Mouse (Mus musculus) stomach, embryonic 16.5 days (tissue): ENCODE measurements around the gene Dbi. TPM values are rescaled to one million over a fixed set of nuclear protein-coding genes. Genes with fewer than 3 reads are reported as not detected.
"Not testable (repeated sequence)": the region's sequence is repeated elsewhere in the genome, so short reads cannot be mapped to it uniquely, and the experiment has no call there.

Source experiments
- ATAC-seq: fragments of 200-750 bp; cut with Nextera tagmentation; 2 replicates; pipeline ENCODE4 v1.8.0; 2017; ENCODE audit warnings: moderate number of reproducible peaks, moderate TSS enrichment; ENCODE audit not compliant: insufficient read depth, low FRiP score
- H3K27ac ChIP-seq: fragments of 300-500 bp; sonication (generic); 2 replicates; pipeline ENCODE4 v1.5.1; 2014; ENCODE audit warnings: low read length
- H3K27me3 ChIP-seq: fragments of 300-500 bp; sonication (generic); 2 replicates; pipeline ENCODE4 v1.6.1; 2014; ENCODE audit warnings: low read length, control low read depth, mixed read lengths; ENCODE audit not compliant: control insufficient read depth, insufficient read depth
- H3K36me3 ChIP-seq: fragments of 300-500 bp; sonication (generic); 2 replicates; pipeline ENCODE4 v1.6.1; 2014; ENCODE audit warnings: low read length; ENCODE audit not compliant: control insufficient read depth, insufficient read depth
- H3K4me1 ChIP-seq: fragments of 300-500 bp; sonication (generic); 2 replicates; pipeline ENCODE4 v1.6.1; 2014; ENCODE audit warnings: low read length, control low read depth, mixed read lengths; ENCODE audit not compliant: control insufficient read depth, insufficient read depth
- H3K4me2 ChIP-seq: fragments of 300-500 bp; sonication (generic); 2 replicates; pipeline ENCODE4 v1.6.1; 2014; ENCODE audit warnings: low read depth, low read length, mixed read lengths
- H3K4me3 ChIP-seq: fragments of 300-500 bp; sonication (generic); replicated peaks from 2 replicates; pipeline ENCODE4 v1.5.1; 2014; ENCODE audit warnings: mild to moderate bottlenecking, low read length
- H3K9ac ChIP-seq: fragments of 300-500 bp; sonication (generic); 2 replicates; pipeline ENCODE4 v1.6.1; 2014; ENCODE audit warnings: low read length
- H3K9me3 ChIP-seq: fragments of 300-500 bp; sonication (generic); replicated peaks from 2 replicates; pipeline ENCODE4 v1.6.1; 2016; ENCODE audit warnings: low read length, control low read depth; ENCODE audit not compliant: control insufficient read depth
- WGBS: fragments of 180-500 bp; shearing (Covaris S2); extraction: QIAGEN DNeasy Blood & Tissue Kit; methylation state at CpG from one replicate; pipeline ENCODE4 v1.1.7; 2014; 5-methylcytosine and 5-hydroxymethylcytosine counted together
- polyA plus RNA-seq: library from polyadenylated mRNA; unstranded; fragments of >200 nt; fragmentation: Nextera tagmentation; extraction: Ambion mirVana; gene quantifications from 2 replicates; pipeline ENCODE4 v1.2.1, GENCODE M21; 2015

Dbi gene
- polyA plus RNA-seq, 1 experiment from 2014 or later, result 962 TPM

DNA sequence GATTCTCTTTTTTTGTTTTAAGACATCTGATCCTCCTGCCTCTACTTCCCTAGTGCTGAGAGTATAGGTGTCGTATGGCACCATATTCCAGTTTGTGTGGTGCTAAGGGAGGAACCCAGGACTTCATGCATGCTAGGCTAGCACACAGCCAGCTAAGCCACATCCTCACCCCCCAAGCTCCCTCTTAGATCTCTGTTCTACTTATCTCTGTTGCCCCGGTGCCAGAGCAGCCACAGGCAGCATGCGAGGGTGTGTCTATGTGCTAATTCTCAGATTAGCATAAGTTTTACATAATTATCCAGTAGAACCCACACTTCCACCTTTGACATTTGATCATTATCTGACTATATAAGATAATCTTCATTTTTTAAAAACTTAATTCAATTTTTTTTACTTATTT, 26.0 kb downstream of the Dbi start:
- no peaks in the 10 kb centered on the region for H3K4me1 ChIP-seq
- no peak for ATAC-seq
- no peak overlapping the region for H3K4me3 ChIP-seq
- no peaks in the 10 kb centered on the region for H3K9me3 ChIP-seq
- no peak overlapping the region for H3K9ac ChIP-seq
- no peaks in the 10 kb centered on the region for H3K36me3 ChIP-seq
- WGBS, result 67% methylated on average over 3 of the region's 3 CpGs
- H3K27me3 ChIP-seq, result no peaks in the 10 kb centered on the region
- no peak overlapping the region for H3K27ac ChIP-seq
- H3K4me2 ChIP-seq, result no peak overlapping the region

DNA sequence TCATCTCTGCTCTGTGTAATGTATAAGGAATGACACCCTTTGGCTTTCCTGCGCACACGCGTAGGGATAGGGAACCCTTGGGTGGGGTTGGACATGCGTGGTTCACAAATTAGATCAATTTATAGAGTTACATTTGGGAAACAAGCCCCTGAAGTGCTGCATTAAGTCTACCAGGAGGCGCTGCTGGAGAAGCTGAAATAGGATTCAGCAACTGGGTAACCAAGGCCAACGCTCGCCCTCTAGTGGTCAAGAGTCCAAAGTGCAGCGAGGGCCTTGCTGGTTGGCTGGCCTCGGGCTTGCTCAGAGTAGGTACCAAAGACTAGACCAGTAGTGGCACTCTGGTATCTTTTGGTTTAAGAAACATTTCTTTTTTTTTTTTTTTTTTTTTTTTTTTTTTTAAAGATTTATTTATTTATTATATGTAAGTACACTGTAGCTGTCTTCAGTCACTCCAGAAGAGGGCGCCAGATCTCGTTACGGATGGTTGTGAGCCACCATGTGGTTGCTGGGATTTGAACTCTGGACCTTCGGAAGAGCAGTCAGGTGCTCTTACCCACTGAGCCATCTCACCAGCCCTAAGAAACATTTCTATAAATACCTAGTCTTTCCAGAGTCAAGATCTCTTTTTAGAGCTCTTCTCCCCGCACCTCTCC, 27.3 kb downstream of the Dbi start:
- peak; percentile 38; the same call in 1 of the 2 replicates for ATAC-seq
- not testable (repeated sequence) for H3K36me3 ChIP-seq, H3K9me3 ChIP-seq, H3K4me1 ChIP-seq, H3K27me3 ChIP-seq, H3K4me3 ChIP-seq, H3K27ac ChIP-seq, H3K9ac ChIP-seq, H3K4me2 ChIP-seq
- 57% methylated on average over 11 of the region's 14 CpGs for WGBS

DNA sequence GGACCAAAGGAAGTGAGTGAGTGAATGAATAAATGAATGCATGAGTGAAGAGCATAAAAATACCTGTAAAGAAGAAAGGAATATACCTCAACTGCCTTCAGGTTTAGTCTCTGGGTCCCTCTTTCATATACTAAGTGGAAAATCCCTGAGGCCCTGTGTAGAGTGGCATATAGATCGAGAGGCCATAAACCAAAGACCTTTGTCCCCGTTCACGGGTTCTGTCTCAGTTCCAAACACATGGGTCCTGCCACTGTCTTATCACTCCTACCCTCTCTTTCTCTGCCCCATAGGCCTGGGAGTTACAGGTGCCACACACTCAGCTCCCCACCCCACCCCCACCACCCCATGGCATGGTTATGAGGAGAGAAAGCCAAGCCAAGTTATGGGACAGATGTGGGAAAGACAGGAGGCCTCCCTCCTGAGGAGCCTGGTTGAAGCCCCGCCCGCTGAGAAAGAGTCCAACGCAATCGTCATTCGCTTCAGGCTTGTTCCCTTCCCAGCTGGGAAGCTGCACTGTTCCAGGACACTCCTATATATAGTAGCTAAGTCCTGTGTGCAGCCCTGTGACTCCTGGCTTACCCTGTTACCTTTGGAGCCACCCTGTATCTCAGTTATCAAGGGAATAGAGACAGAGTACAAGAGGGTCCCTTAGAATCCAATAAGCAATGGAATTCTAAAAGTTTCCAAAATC, 29.9 kb downstream of the Dbi start:
- no peak overlapping the region for H3K27ac ChIP-seq
- 81% methylated on average over 8 of the region's 8 CpGs for WGBS
- no peaks in the 10 kb centered on the region for H3K9me3 ChIP-seq
- no peak overlapping the region for H3K4me3 ChIP-seq
- H3K9ac ChIP-seq, result no peak overlapping the region
- no peak overlapping the region for H3K4me2 ChIP-seq
- H3K27me3 ChIP-seq, result no peaks in the 10 kb centered on the region
- ATAC-seq, result peak; percentile 65
- H3K36me3 ChIP-seq, result no peaks in the 10 kb centered on the region
- no peaks in the 10 kb centered on the region for H3K4me1 ChIP-seq

DNA sequence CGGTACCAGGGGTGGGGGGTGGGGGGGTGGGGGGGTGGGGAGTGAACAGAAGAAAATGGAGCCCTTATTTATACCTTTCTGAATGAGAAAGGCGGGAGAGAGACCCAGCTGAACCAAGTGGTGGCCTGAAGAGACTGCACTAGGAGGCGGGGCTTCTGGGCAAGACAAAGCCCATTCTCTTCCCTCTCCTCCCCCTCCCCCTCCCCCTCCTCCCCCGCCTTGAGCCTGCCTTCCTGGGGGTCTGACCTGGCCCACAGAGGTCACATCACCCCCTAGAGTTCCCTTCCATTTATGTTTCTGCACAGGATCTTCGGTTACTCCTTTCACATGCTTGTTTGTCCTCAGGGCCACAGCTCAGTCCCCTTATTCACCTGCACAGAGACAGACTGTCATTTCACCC, 31.7 kb downstream of the Dbi start:
- H3K4me3 ChIP-seq, result no peak overlapping the region
- no peaks in the 10 kb centered on the region for H3K27me3 ChIP-seq
- no peaks in the 10 kb centered on the region for H3K4me1 ChIP-seq
- no peaks in the 10 kb centered on the region for H3K36me3 ChIP-seq
- no peak overlapping the region for H3K27ac ChIP-seq
- ATAC-seq, result no peak
- H3K9ac ChIP-seq, result no peak overlapping the region
- no peaks in the 10 kb centered on the region for H3K9me3 ChIP-seq
- 17% methylated on average over 5 of the region's 5 CpGs for WGBS
- no peak overlapping the region for H3K4me2 ChIP-seq

DNA sequence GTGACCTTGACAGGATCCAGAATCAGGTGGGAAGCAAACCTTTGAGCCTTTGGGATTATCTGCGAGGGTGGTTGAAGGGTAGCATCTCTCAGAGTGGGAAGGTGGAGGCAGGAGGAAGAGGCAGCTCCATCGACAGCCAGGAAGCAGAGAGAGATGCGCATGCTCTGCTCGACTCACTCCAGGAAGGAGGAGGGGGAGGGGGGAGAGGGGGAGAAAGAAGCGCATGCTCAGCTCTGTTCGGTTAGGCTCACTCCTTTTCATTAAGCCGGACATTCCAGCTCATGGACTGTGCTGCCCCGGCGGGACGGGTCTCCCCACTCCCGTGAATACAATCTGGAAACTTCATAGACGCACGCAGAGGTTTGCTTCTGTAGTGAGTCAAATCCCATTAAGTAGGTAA, 34.2 kb downstream of the Dbi start:
- H3K4me1 ChIP-seq, result peaks cover 9% of the 10 kb centered on the region; the same call in 1 of the 2 replicates
- H3K27me3 ChIP-seq, result no peaks in the 10 kb centered on the region
- no peak for ATAC-seq
- no peak overlapping the region for H3K27ac ChIP-seq
- no peak overlapping the region for H3K4me3 ChIP-seq
- H3K9ac ChIP-seq, result no peak overlapping the region
- 66% methylated on average over 13 of the region's 13 CpGs for WGBS
- H3K4me2 ChIP-seq, result no peak overlapping the region
- no peaks in the 10 kb centered on the region for H3K36me3 ChIP-seq
- H3K9me3 ChIP-seq, result no peaks in the 10 kb centered on the region

DNA sequence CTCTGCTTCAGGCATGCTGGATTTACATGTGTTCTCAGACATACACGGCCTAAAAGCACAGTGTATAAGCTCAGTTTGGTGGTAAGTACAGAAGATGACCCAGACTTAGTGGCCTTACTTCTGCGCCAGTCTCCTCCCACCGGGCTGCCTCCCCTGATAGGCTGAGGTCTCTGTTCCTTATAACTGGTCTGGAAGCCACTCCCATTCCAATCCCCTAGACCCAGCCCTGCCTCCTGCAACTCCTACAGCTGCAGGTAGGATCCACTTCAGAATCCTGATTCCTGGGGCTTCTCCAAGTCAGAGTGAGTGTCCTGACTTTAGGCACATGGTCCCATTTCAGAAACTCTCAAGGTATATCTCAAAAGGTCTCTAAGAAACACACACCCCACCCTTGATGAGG, 35.2 kb downstream of the Dbi start:
- WGBS, result 70% methylated on average over 3 of the region's 3 CpGs
- no peak overlapping the region for H3K4me2 ChIP-seq
- no peaks in the 10 kb centered on the region for H3K9me3 ChIP-seq
- H3K27ac ChIP-seq, result no peak overlapping the region
- no peak for ATAC-seq
- no peak overlapping the region for H3K4me3 ChIP-seq
- peaks cover 9% of the 10 kb centered on the region; the same call in 1 of the 2 replicates for H3K4me1 ChIP-seq
- H3K9ac ChIP-seq, result no peak overlapping the region
- H3K27me3 ChIP-seq, result no peaks in the 10 kb centered on the region
- no peaks in the 10 kb centered on the region for H3K36me3 ChIP-seq

DNA sequence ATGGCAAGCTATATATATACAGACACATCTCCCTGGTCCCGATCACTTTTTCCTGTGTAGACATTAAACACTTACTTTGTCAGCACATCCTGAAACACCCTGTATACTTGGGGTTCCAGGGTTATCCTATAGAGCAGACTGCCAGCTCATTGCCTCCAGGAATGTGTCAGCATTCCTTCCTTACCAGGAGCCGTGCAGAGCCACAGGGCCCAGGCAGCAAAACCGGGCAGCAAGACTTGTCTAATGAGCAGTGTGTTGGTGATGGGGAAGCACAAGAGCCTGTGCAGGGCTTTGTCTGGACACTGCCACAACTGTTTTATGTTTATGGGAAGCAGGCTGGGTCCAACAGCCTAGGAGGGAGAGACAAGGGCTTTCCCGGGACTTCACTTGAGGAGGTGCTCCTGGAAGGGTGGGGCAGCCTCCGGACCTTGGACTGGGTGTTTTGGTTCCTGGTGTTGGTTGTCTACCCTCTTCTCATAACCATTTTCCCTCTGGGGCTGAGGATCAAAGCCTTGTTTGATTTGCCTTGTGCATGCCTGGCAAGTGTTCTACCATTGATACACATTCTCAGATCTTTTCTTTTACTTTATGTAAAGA, 36.9 kb downstream of the Dbi start:
- Histone ChIP-seq H3K4me1 (peaks cover 9% of the 10 kb centered on the region; the same call in 1 of the 2 replicates), H3K27me3 (no peaks in the 10 kb centered on the region), H3K36me3 (no peaks in the 10 kb centered on the region), H3K27ac (peak overlapping the region; percentile 34; the same call in 1 of the 2 replicates), H3K9ac (no peak overlapping the region), H3K9me3 (no peaks in the 10 kb centered on the region), H3K4me2 (no peak overlapping the region), H3K4me3 (no peak overlapping the region)
- no peak for ATAC-seq
- 39% methylated on average over 5 of the region's 5 CpGs for WGBS

DNA sequence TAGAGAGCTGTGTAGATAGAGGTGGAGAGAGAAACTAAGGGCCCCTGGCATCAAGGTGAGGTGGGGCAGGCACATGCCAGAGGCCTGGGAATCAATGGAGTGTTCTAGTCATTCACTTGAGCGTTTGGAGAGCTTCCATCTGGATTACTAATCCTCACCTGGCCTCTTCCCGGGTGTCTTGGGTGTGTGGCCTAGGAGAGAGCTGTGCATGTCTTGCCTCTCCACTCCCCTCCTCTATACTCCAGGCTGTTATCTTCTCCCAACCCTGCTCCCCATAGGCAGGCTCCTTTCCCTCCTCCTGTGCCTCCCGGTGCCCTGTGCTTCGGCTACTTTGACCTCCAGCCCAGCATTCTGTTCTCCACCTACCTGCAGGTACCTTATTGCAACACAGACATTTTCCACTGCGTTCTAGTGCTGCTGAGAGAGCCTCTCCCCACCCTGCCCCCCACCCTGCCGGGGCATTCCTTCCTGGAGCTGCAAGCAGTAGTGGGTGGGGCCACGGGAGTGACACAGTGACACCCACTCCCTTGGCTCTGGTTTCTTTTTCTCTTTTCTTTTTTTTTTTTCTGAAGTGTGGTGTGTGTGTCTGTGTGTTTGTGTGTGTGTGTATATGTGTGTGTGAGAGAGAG, 37.8 kb downstream of the Dbi start:
- H3K4me3 ChIP-seq, result no peak overlapping the region
- H3K9ac ChIP-seq, result 0 out of 2 replicates have a peak overlapping the region, but pooled peaks have one; percentile 16
- ATAC-seq, result peak; percentile 82
- peaks cover 9% of the 10 kb centered on the region; the same call in 1 of the 2 replicates for H3K4me1 ChIP-seq
- H3K27me3 ChIP-seq, result no peaks in the 10 kb centered on the region
- 18% methylated on average over 7 of the region's 7 CpGs for WGBS
- H3K9me3 ChIP-seq, result no peaks in the 10 kb centered on the region
- no peaks in the 10 kb centered on the region for H3K36me3 ChIP-seq
- H3K27ac ChIP-seq, result peak overlapping the region; percentile 28; the same call in 1 of the 2 replicates
- peak overlapping the region; percentile 19; the same call in 1 of the 2 replicates for H3K4me2 ChIP-seq

DNA sequence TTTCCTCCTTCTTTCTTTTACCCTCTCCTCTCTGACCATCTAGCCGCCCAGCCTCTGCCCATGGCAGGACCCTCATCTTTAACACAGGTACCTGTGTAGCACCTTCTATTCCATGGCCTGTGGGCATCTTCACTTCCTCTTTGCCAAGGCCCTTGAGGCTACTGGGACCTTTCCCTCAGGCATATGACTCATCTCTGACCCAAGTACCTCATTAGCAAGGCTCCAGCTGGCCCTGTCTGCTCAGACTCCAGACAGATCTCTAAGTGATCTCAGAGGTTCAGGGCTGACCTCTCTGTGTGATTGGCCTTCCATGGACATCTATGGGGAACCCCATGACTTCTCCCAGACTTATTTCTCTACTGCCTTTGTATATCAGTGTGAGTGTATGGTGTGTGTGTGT, 40.2 kb downstream of the Dbi start:
- no peak for ATAC-seq
- Histone ChIP-seq H3K27me3 (no peaks in the 10 kb centered on the region), H3K27ac (no peak overlapping the region), H3K36me3 (no peaks in the 10 kb centered on the region), H3K4me3 (no peak overlapping the region), H3K9me3 (no peaks in the 10 kb centered on the region), H3K4me2 (no peak overlapping the region), H3K9ac (no peak overlapping the region), H3K4me1 (peaks cover 12% of the 10 kb centered on the region)
- WGBS, result 94% methylated on average over 1 of the region's 1 CpGs
